Comparison of ENCODE assay signal across 28 mouse cellular contexts in genomic region chr10:64940975-64941374, GRCm38 (mm10).
"Had no signal": no experiment of that assay in that cellular context is flagged by ENCODE, and none has a peak within 500 bp of the region (broad histone marks: within the 10 kb centered on the region; RNA-seq: fewer than 3 reads in every experiment).

No protein-coding gene starts in this region.

- H3K27ac ChIP-seq: gastrocnemius, adult 2 months; heart, embryonic 10.5 days; hindbrain, embryonic 10.5 days; hindbrain, embryonic 13.5 days; hindbrain, embryonic 15.5 days; hindbrain, postnatal 0 days; kidney, embryonic 15.5 days; kidney, postnatal 0 days; layer of hippocampus, adult 2 months; left cerebral cortex, adult 2 months; limb, embryonic 10.5 days; limb, embryonic 12.5 days; liver, embryonic 13.5 days; liver, embryonic 15.5 days had no signal

- H3K4me2 ChIP-seq: heart, embryonic 12.5 days; hindbrain, embryonic 13.5 days; hindbrain, embryonic 15.5 days; kidney, embryonic 15.5 days; limb, embryonic 12.5 days; liver, embryonic 11.5 days; liver, embryonic 13.5 days; liver, embryonic 15.5 days had no signal

- ATAC-seq: hindbrain, postnatal 0 days; intestine, embryonic 16.5 days had no signal

- H3K36me3 ChIP-seq: heart, embryonic 10.5 days; heart, embryonic 12.5 days; hindbrain, embryonic 10.5 days; hindbrain, embryonic 13.5 days; hindbrain, embryonic 15.5 days; kidney, embryonic 15.5 days; limb, embryonic 10.5 days; limb, embryonic 12.5 days; liver, embryonic 13.5 days; liver, embryonic 15.5 days had no signal

- H3K9ac ChIP-seq: heart, embryonic 12.5 days; hindbrain, embryonic 13.5 days; hindbrain, embryonic 15.5 days; kidney, embryonic 15.5 days; limb, embryonic 12.5 days; liver, embryonic 13.5 days; liver, embryonic 15.5 days had no signal

- DNase-seq: gastrocnemius, adult 2 months; gastrocnemius, postnatal 10 days; gastrocnemius, postnatal 25 days; heart, adult 18-20 months; heart, postnatal 10 days; heart, postnatal 4 days; kidney, adult 11 months; kidney, adult 2 months; kidney, adult 9 months; kidney, postnatal 14 days; kidney, postnatal 36 days; liver; liver, embryonic 13.5 days had no signal

- H3K4me1 ChIP-seq: heart, embryonic 10.5 days; heart, embryonic 12.5 days; hindbrain, embryonic 10.5 days; hindbrain, embryonic 13.5 days; hindbrain, embryonic 15.5 days; kidney, embryonic 15.5 days; limb, embryonic 10.5 days; limb, embryonic 12.5 days; liver, embryonic 13.5 days; liver, embryonic 15.5 days had no signal

- H3K4me3 ChIP-seq: gastrocnemius, adult 2 months; heart, embryonic 10.5 days; heart, embryonic 12.5 days; hindbrain, embryonic 10.5 days; hindbrain, embryonic 13.5 days; hindbrain, embryonic 15.5 days; kidney, embryonic 15.5 days; layer of hippocampus, adult 2 months; left cerebral cortex, adult 2 months; limb, embryonic 10.5 days; limb, embryonic 12.5 days; liver, embryonic 13.5 days; liver, embryonic 15.5 days had no signal

- H3K9me3 ChIP-seq: heart, embryonic 10.5 days; heart, embryonic 12.5 days; hindbrain, embryonic 10.5 days; hindbrain, embryonic 13.5 days; hindbrain, embryonic 15.5 days; kidney, embryonic 15.5 days; limb, embryonic 10.5 days; limb, embryonic 12.5 days; liver, embryonic 13.5 days; liver, embryonic 15.5 days had no signal

- H3K27me3 ChIP-seq: heart, embryonic 12.5 days; hindbrain, embryonic 13.5 days; hindbrain, embryonic 15.5 days; kidney, embryonic 15.5 days; limb, embryonic 12.5 days; liver, embryonic 13.5 days; liver, embryonic 15.5 days had no signal
